Mouse (Mus musculus): ENCODE results near the gene Sdk2. TPM values are rescaled to one million over a fixed set of nuclear protein-coding genes. Genes with fewer than 3 reads are reported as not detected.

Sdk2 gene
- total and polyA plus RNA-seq, 3 experiments = 1.2 to 4.8 (median 1.3) TPM

DNA sequence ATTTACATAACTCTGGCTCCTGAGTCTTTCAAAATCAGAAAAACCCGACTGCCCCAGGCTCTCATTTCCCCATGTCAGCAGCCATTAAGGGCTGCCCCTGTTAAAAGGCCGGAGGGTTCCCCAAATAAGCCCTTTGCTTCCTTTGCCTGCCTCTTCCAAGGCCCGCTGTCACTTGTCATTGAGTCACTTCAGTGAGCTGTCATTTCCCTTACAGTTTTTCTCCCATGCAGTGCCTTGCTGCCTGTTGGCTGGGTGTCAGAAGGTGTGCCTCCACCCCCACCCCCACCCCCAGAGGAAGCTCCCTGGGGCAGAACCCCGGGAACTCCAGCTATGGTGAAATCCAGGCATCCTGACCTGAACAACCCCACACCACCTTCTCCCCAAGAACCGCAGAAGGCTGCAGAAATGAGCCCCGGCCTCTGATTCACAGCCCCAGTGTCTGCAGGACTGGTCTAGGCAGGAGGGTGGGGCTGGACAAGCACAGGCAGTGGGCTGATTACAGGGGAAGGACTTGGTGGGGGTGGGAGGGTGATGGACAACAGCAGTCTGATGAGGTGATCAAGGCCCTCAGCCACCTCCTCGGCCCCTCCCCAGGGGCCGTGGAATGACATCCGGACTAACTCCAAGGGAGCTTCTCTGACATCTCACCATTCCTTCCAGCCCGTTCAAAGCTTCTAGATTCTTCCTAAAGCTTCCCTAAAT is 300.4 kb downstream of the Sdk2 start:
- Histone ChIP-seq H3K9me3 (replicated peaks; ENCODE audit: low read length) (no peaks in the 10 kb centered on the region), H3K27me3 (replicated peaks) (peaks cover 2% of the 10 kb centered on the region), H3K79me2 (replicated peaks; ENCODE audit: control insufficient read depth, extremely low read depth, insufficient read depth, poor library complexity, severe bottlenecking) (no peaks in the 10 kb centered on the region), H3K36me3 (replicated peaks in 1 of 2; ENCODE audit: control insufficient read depth in 1 of 2, insufficient read depth in 1 of 2, low read length in 1 of 2) (no peaks in the 10 kb centered on the region), H3K9ac (ENCODE audit: insufficient read depth, low read depth) (no peak overlapping the region), H3K4me3 (replicated peaks in 1 of 3; ENCODE audit: low read depth in 2 of 3, low read length in 2 of 3, poor library complexity in 1 of 3) (no peak overlapping the region), H3K4me1 (ENCODE audit: control insufficient read depth in 1 of 2, insufficient read depth in 2 of 2) (peaks cover 12 to 31% of the 10 kb centered on the region in 2 experiments), H3K4me2 (ENCODE audit: insufficient read depth, low read depth, poor library complexity, severe bottlenecking) (no peak overlapping the region), H3K27ac (ENCODE audit: insufficient read depth, low read depth) (no peak overlapping the region)
- dilution Hi-C loops (cut with MboI; ENCODE audit: extremely low pct_ligation_motif_present, extremely low pct_unique_long_range_greater_than_20kb, low sequenced_read_pairs) = no loop called here
- no peak for DNase-seq (ENCODE audit: extremely low read depth)
- TF ChIP-seq TBP (conservative IDR thresholded peaks at IDR 0.05; ENCODE audit: low read depth, low read length) = no peak
- TF ChIP-seq SIN3A (IDR thresholded peaks at IDR 0.05; ENCODE audit: low read length) = no peak
- no peak for TF ChIP-seq RCOR1 (conservative IDR thresholded peaks at IDR 0.05; ENCODE audit: low read depth, low read length)
- no peak for TF ChIP-seq ETS1 (conservative IDR thresholded peaks at IDR 0.05; ENCODE audit: low read depth, low read length)
- TF ChIP-seq GABPA (IDR thresholded peaks at IDR 0.05; ENCODE audit: insufficient replicate concordance, low read depth, low read length) = no peak
- TF ChIP-seq JUN (IDR thresholded peaks at IDR 0.05; ENCODE audit: insufficient read depth, low read depth, low read length) = no peak
- TF ChIP-seq MXI1 (IDR thresholded peaks at IDR 0.05; ENCODE audit: low read depth, low read length) = no peak
- TF ChIP-seq ZNF384 (IDR thresholded peaks at IDR 0.05; ENCODE audit: low read depth, low read length) = no peak
- no peak for TF ChIP-seq MEF2A (IDR thresholded peaks at IDR 0.05; ENCODE audit: borderline replicate concordance, low read depth, low read length)
- TF ChIP-seq POLR2A (IDR thresholded peaks at IDR 0.05; ENCODE audit: low read depth, low read length) = no peak
- no peak for TF ChIP-seq USF1 (IDR thresholded peaks at IDR 0.05; ENCODE audit: low read depth, low read length)
- no peak for TF ChIP-seq POLR2AphosphoS2 (IDR thresholded peaks at IDR 0.05; ENCODE audit: low read depth, low read length)
- TF ChIP-seq E2F4 (IDR thresholded peaks at IDR 0.05; ENCODE audit: insufficient replicate concordance, low read depth, low read length) = no peak
- no peak for TF ChIP-seq ZKSCAN1 (IDR thresholded peaks at IDR 0.05; ENCODE audit: borderline replicate concordance, low read depth, low read length)
- no peak for TF ChIP-seq CTCF (conservative IDR thresholded peaks at IDR 0.05 in 1 of 2, IDR thresholded peaks at IDR 0.05 in 1 of 2; ENCODE audit: low read depth in 2 of 2, low read length in 2 of 2)
- in situ Hi-C loops (cut with MboI; ENCODE audit: low pct_ligation_motif_present, low pct_unique_long_range_greater_than_20kb, low sequenced_read_pairs) = no loop called here

DNA sequence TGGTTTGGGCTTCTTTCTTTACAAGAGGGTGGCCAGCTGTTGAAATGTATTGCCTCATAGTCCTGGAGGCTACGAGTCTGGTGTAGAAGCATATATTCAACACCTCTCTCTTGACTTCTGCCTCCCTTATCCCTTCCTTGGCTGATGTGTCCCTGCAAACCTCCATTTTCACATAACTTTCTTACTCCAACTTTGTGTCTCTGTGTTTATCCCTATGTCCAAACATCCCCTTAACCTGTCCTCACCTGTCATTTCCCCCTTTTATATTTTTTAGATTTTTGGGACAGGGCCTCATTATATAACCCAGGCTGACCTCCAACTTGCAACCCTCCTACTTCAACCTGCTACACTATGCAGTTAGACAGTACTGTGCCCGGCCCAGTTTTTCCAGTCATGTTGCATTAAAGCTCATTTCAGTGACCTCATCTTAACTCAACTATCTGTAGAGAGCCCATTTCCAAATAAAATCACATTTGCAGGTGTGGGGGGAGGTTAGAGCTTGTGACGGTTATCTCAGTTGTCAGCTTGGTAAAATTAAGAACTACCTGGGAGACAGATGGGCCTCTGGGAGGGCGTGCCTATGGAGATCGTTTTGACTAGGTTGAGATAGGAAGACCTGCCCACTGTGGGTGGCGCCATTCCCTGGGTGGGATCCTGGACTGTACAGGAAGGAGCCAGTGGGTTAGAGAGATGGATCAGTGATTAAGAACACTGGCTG is 302.6 kb downstream of the Sdk2 start:
- Histone ChIP-seq H3K4me2 (ENCODE audit: insufficient read depth, low read depth, poor library complexity, severe bottlenecking) (no peak overlapping the region), H3K4me1 (ENCODE audit: control insufficient read depth in 1 of 2, insufficient read depth in 2 of 2) (peaks cover 16 to 41% of the 10 kb centered on the region in 2 experiments), H3K9me3 (replicated peaks; ENCODE audit: low read length) (no peaks in the 10 kb centered on the region), H3K79me2 (replicated peaks; ENCODE audit: control insufficient read depth, extremely low read depth, insufficient read depth, poor library complexity, severe bottlenecking) (no peaks in the 10 kb centered on the region), H3K4me3 (replicated peaks in 1 of 3; ENCODE audit: low read depth in 2 of 3, low read length in 2 of 3, poor library complexity in 1 of 3) (no peak overlapping the region), H3K27me3 (replicated peaks) (no peaks in the 10 kb centered on the region), H3K36me3 (replicated peaks in 1 of 2; ENCODE audit: control insufficient read depth in 1 of 2, insufficient read depth in 1 of 2, low read length in 1 of 2) (no peaks in the 10 kb centered on the region), H3K9ac (ENCODE audit: insufficient read depth, low read depth) (no peak overlapping the region), H3K27ac (ENCODE audit: insufficient read depth, low read depth) (no peak overlapping the region)
- no peak for DNase-seq (ENCODE audit: extremely low read depth)
- TF ChIP-seq SIN3A (IDR thresholded peaks at IDR 0.05; ENCODE audit: low read length) (no peak), MEF2A (IDR thresholded peaks at IDR 0.05; ENCODE audit: borderline replicate concordance, low read depth, low read length) (no peak), USF2 (conservative IDR thresholded peaks at IDR 0.05; ENCODE audit: low read depth, low read length) (no peak), EP300 (IDR thresholded peaks at IDR 0.05; ENCODE audit: low read length) (no peak), E2F4 (IDR thresholded peaks at IDR 0.05; ENCODE audit: insufficient replicate concordance, low read depth, low read length) (no peak), MXI1 (IDR thresholded peaks at IDR 0.05; ENCODE audit: low read depth, low read length) (no peak), ZC3H11A (IDR thresholded peaks at IDR 0.05; ENCODE audit: low read depth, low read length) (no peak), RAD21 (IDR thresholded peaks at IDR 0.05; ENCODE audit: low read depth, low read length) (no peak), HCFC1 (IDR thresholded peaks at IDR 0.05; ENCODE audit: low read depth, low read length) (no peak), BHLHE40 (IDR thresholded peaks at IDR 0.05; ENCODE audit: low read depth, low read length) (no peak), POLR2AphosphoS2 (IDR thresholded peaks at IDR 0.05; ENCODE audit: low read depth, low read length) (no peak), MAZ (IDR thresholded peaks at IDR 0.05; ENCODE audit: low read depth, low read length) (no peak), CTCF (conservative IDR thresholded peaks at IDR 0.05 in 1 of 2, IDR thresholded peaks at IDR 0.05 in 1 of 2; ENCODE audit: low read depth in 2 of 2, low read length in 2 of 2) (no peak), GABPA (IDR thresholded peaks at IDR 0.05; ENCODE audit: insufficient replicate concordance, low read depth, low read length) (no peak), IRF4 (IDR thresholded peaks at IDR 0.05; ENCODE audit: low read depth, low read length) (no peak), CHD2 (IDR thresholded peaks at IDR 0.05; ENCODE audit: low read length) (no peak)
- dilution Hi-C loops (cut with MboI; ENCODE audit: extremely low pct_ligation_motif_present, extremely low pct_unique_long_range_greater_than_20kb, low sequenced_read_pairs) = no loop called here
- in situ Hi-C loops (cut with MboI; ENCODE audit: low pct_ligation_motif_present, low pct_unique_long_range_greater_than_20kb, low sequenced_read_pairs) = no loop called here

Data from CH12.LX (cell line).